Mouse (Mus musculus) kidney, postnatal 4 days (tissue): ENCODE measurements at regions not wholly inside any gene's neighbourhood (a gene's known extent, or its start where the extent isn't known, plus 50 kb on each side); places are given as distances from the start of the nearest gene placed in this dataset.
A peak's percentile ranks its signal among the peaks of the same experiment; 100 is the strongest.
"Not testable (repeated sequence)": the region's sequence is repeated elsewhere in the genome, so short reads cannot be mapped to it uniquely, and the experiment has no call there.

ENCODE experiments used
- DNase-seq, 2 experiments: peaks; one replicate each; pipeline ENCODE4 v3.0.0; 2021; ENCODE audit warnings: mixed read lengths in 2 of 2

DNA sequence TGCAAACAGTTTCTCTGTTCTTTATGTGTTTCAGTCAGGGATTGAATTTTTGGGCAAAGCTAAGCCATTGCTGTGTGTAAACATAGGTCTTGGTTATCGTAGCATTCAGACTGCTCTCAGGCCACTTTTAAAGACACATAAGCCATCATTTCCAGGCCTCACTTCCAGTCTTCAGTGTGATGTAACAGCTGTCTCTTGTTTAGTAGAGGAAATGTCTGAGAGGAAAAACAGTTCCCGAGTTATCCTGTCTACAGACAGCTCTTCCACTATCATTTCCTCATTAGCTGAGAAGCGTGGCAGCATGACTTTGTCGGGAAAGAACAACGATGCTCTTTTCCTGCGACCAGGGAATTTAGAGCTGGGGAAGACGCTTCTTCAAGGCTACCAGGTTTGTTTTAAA, 196.9 kb downstream of the Fam198b start:
- DNase-seq: no peak

DNA sequence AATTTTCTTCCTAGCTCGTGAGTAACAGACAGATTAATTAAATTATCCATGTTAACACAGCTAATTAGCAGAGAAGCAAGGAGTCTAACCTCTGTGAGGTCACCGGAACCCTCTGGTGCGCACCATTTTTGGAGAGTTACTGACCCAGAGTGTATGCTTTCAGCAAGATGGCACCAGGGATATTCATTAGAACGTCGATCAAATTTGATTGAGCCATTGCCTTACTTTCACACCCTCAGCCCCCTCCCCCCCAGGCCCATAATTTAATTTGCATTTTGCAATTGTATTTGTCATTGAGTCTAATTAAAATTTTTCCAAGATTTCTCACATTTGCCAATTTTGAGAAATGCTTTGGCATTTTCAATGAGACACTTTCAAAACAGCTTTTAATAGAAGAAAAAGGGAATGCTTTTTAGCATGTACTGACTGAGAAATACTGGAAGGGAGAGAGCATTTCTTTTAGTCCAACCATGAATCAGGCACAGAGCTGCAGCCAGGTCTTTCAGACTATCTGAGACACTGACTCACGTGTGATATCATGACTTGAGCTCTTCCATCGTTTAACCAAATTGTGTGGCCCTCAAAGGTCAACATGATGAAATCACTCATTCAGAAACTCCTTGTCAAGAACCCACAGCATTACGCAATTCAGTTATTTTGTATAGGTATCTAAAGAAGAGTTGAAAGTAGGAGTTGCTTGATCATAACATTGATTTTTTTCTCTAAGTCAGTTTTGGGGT, 198.6 kb downstream of the Fam198b start:
- no peak for DNase-seq

DNA sequence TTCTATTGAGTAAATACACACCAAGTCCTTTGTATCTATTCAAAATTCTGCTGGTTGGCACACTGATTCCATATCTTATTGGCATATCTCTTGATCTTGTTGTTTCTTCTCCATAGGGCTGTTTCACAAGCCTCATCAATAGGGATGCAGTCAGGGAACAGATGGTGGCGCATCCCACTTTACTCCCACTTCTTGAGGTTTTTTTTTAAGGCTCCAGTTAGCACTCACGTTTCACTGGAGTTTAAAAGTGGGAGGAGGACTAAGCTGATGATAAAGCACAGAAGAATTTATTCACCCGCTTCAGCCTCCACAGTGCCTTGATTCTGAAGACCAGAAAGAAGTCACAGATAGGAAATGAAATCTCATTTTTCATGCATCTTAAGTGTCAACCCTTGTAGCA, 199.8 kb downstream of the Fam198b start:
- no peak for DNase-seq

DNA sequence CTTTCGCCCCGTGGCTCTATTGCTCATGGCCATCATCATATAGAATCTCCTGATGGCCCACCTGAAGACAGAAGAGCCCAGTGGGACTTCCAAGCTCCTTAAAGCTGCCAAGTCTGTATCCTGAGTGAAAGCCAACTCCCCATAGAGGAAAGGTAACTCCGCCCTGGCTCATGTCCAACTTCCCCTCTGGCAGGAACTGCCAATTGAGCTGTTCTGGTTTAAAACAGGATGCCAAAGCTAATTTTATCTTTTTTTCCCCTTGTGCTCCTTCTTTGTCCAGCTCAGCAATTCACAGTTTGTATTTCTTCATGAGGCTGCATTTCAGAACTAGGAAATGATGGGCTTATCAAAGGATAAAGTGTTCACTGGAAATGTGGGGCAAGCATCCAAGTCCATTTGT, 215.3 kb downstream of the Fam198b start:
- peak; percentile 57 to 61 for DNase-seq

DNA sequence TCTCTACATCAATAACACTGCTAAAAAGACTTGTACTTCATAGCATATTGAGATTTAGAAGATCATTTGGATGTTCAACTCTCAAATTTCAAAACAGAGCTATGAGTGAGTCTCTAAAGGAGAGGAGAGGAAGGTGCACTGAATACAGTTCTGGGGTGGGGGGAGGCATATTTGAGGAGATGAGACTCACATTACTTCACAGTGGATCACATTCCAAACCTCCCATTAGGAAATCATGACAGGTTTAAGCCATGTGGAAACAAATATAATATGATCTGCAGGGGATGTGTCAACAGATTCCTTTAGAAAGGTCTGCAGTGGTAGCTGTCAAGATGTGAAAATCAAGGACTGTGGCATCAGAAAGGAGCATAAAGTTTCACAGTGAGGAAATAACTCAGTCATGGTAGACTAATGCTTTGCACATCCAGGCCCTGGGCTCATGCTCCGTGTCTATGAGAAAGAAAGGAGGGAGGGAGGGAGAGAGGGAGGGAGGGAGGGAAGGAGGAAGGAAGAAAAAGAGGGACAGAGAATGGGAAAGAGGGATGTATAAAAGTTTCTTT, 235.9 kb downstream of the Fam198b start:
- DNase-seq: no peak

DNA sequence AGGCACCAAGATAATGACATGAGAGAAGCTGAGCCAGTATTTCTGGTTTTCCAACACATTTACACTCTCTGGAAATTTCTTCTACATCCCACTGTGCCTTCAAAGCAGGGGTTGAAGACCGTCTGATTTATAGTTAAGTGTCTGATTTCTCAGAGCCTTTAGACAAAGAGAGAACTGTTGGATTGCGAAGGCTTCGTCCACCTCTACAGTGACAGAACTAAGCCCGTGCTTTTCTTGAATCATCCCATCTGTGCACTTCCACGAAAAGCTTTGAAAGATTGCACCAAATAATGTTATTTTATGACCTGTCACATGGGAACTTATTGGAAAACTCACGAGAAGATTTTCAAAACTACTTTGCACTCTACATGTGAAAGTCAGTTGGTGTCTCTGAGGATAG, 239.3 kb downstream of the Fam198b start:
- no peak for DNase-seq

DNA sequence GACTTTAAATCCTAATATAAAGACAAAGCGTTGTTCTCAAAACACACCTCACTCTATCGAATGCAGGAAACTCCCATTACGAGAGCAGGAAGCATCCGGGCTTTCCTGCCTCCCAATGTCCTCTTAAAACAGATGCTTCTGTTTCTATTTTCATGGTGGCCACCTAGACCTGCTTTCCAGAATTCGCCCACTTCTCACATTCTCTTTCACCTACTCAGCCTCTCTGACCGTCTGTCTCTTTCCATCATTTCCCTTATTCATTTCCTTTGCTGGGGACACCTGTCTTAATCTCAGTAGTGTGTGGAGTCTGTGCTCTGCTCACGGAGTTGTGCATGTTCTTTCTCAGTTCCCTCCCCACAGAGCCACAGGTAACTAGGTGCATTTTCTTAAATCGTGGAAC, 240.3 kb downstream of the Fam198b start:
- no peak for DNase-seq

DNA sequence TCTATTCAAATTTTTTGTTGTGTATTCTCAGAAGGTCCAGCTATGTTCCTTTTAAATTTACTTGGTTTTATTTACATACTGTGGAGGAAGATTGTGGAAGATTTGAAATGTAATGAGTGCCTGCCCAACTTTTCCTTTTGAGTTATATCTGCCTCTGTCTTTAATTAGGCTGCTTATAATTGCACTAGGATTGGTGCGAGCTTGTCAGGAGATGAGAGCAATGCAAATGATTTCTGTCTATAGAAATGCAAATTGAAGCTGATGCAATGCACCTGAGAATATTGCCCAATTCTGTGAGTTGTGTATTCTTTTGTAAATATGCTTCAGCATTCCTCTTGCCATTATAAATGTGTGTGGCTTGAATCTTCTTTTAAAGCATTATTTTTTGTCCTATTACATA, 257.4 kb downstream of the Fam198b start:
- DNase-seq: no peak

DNA sequence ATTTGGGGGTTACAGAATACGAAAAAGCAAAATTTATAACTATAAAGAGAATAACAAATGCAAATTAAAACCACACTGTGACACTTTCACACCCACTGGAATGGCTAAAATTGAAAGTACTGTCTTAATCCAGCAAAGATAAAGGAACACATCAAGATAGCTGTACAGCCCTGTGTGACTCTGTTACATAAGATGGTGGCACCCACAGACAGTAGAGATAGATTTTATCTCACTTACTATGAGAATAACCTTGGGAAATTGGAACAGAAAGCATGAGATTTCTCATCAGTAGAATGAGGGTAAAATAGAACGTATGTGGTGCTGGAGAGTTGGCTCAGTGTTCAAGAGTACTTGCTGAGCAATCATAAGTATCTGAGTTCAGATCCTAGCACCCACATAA, 276.1 kb downstream of the Fam198b start:
- no peak for DNase-seq

DNA sequence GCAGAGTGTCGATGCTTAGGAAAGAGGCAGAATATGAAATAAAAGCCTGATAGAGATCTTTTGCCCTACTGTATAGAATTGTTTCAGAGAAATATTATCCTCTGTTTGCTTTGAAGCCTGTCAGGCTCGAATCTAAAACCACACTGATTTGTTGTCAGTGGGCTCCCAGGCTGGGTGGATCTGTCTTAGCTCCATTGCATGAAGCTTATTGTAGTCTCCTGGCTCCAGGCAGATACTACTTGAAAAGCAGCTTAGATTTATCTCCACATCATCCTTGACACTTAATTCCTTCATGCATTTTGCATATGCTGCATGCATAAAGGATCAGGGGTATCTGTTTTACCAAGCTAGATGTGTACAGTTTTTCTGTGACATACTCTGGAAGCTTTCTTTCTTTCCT, 297.4 kb downstream of the Fam198b start:
- DNase-seq: no peak

DNA sequence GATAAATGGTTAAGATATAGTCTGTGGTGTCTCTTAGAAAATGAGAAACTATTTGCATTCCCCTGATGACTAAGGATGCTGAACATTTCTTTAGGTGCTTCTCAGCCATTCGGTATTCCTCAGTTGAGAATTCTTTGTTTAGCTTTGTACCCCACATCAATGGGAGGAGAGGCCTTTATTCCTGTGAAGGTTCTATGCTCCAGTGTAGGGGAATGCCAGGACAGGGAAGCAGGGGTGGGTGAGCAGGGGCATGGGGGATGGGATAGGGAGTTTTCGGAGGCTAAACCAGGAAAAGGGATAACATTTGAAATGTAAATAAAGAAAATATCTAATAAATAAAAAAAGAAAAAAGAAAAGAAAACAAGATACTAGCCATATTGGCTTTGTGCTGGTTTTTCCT, 297.8 kb downstream of the Fam198b start:
- DNase-seq: not testable (repeated sequence)

DNA sequence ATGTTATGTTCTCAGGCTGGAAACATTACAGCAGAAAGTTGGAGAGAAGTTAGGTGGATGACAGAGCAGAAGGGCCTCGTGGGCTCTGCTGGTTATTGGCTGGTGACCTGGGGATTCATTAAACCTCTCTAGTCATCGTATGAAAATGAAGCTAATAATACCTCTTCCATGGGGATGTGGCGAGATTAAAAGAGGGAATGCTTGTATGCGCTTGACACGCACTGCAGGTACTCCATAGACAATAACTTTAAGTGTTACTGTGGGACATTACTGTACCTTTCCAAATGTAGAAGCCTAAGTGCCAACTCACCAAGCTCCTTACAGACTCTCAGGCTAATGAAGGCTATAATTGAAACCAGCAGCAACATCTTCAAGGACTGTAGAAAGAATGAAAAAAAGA, 303.1 kb downstream of the Fam198b start:
- DNase-seq: no peak

DNA sequence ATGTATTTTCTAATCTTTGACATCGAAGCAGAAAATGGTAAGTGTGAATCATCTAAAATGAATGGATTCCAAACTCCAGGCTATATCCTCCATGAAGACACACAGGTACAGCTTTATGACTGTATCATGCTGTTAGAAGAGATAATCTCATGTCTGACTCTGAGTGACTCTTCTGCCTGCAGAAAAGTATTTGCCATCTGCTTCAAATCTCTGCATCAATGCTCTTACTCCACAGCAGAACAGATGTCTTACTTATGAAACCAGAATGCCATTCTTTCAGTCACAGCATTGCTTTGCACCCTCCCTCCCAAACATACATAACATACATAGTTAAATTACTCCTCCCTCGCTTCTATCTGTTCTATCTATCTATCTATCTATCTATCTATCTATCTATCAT, 316.6 kb downstream of the Fam198b start:
- no peak for DNase-seq

DNA sequence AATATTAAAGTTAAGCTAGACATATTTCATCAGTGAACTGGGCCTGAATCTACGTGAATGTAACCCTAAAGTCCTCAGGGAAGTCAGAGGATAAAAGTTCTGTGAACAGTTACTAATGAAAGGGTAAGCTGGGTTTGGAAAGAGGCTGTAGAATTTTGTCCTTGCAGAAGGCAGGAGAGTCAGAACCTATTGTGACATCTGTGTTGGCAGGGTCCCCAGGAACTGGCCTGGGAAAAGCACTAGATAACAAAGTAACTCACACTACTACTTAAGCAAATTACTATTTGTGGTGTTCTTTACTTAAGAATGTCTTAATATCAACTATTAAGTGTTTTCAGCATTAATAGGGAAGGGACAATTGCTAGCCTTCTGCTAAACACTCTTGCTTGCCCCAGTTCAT, 320.5 kb downstream of the Fam198b start:
- no peak for DNase-seq

DNA sequence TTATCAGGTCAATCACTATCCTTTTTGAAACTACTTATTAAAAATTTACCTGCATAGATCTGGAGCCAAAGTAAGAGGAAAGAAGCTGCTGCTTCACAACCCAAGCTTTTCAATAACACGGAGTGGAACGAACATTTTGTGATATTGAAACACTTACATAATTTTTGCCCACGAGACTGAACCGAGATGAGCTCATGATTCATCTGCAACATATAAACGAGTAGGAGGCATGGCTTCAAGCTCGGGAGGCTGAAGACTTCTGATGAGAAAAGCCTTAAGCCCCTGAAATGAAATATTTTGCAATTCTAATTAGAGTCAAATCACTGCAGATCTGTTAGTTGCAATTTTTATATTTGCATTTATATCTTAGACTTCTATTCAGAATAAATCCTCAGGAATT, 321.0 kb downstream of the Fam198b start:
- no peak for DNase-seq

DNA sequence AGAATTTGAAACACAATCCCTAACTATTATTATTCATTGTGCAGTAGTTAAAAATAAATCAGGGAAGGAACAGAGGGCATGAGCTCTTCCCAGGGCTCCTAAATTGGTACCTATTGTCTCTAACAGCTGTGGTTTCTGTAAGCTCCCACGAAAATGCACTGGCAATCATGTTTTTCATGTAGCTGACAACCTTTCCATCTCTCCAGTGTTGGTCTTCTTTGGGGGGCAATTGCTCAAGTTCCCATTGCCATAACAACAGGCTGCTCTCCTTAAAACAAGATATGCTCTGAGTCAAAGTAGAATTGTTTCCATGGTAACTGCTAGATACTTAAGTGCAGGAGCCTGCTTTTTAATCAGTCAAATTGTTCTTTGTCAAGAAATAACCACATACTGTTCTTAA, 322.7 kb downstream of the Fam198b start:
- DNase-seq: no peak

DNA sequence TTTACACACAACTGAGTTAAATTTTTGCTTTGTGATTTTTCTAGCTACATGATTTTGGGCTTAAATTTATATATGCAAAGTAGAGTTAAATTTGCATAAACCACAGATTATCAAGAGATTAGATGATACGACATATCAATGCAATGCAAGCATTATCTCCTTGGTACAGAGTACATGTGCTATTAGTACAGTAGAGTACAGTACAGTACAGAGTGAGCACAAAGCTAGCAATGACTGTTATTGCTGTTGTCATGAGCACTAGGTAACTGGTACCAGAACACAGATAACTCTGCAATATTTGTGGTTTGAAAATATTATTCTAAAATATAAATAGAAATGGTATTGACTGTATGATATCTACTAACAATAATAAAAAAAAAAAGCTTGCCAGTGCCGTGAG, 323.7 kb downstream of the Fam198b start:
- no peak for DNase-seq

DNA sequence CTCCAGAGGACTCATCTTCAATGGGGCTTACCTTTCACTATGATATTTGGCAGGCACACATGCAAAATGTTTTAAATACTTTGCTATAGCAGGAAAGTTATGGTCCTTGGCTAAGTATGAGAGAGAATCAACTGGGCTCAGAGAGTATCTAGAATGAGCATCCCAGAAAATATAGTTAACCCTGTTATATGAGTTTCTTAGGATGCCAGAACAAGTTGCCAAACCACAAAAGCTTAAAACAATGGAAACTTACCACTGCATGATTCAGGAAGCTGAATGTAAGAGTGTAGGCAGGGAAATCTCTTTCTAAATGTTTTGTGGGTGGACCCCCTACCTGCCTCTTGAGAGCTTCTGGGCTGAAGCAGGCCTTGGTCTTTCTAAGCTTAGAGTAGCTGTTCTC, 325.3 kb downstream of the Fam198b start:
- no peak for DNase-seq

DNA sequence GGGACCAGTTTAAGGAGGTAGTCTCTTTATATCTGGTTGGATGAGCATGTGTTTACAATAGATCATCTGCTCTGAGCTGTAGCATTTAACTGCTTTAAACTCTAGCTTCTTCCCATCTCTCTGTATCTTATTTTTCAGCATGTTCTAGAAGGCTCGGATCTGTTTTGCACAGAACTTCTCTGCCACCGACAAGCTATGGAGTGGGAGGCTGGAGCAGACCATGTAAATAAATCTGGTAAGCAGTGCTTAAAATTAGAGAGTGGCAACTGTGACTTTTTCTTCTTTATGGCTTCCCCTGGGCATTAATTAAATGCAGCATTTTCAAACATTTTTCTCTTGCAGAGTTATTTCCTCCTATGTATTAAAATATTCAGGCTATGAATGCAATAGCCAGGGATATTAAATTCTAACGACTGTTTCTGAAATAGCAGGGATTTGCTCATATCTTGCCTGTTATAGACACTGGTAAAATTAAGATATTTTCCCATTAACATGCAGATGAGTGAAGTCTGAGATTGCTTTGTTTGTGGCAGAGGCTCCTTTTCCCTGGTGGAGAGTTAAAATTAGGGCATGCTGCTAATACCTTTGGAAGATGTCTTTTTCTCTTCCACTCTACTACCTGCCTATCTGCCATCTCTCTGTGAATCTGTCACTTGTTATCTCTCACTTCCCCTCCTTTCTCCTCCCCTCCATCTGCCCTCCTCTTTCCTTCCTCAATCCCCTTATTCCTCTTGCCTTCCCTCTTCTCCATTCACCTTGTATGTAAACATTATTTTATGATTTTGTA, 327.2 kb downstream of the Fam198b start:
- no peak for DNase-seq

DNA sequence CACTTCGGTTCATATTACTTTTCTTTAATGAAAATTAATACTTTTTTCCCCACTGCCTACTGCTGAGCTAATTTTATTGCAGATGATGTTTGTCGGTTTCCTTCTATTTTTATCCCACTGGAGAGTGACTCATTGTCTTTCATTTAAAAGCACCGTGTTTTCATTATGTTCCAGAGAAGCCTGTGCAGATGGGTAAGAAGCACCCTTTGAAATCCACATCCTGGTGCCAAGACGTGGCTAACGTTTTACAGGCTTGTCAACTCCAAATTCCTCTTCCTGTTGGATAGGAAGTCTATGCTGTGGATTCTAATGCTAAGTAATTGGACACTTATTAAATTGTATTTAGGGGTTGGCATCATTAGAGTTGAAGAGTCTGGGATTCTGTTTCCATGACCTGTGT, 364.3 kb downstream of the Fam198b start:
- no peak for DNase-seq

DNA sequence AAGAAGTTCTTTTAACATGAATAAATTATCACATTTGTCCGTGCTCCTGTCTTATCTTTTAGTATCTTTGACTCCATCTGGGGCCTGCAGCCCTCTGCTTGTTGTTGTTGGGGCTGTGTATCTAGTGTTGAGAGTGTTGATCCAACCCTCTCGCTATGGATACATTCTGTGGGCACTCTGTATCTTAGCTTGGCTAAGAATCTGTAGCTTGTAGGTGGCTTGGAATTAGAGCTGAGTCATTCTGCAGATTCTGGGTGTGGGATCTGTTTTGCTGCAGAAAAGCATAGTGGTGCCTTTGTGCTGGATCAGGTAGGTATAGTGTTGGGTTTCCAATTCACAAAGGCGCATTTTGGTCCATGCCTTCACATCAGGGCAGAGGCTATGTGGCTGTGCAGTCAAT, 365.6 kb downstream of the Fam198b start:
- no peak for DNase-seq

DNA sequence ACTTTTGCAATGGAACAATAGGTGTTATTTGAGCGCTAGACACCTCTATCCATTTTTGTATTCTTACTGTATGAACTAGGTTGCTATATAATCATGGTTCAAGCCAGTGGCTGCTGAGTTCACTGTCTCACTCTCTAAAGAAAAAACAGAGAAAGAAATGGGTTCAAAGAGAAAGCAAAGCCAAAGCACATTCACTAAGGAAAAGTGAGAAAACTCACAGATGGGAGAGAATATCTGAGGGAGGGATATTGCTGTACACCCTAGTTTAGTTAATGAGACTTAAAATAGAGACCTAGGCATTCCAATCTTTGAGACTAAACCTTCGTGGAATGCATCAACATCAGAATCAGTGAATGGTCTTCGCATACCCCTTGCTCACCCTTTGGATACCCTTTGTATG, 371.0 kb downstream of the Fam198b start:
- DNase-seq: no peak

DNA sequence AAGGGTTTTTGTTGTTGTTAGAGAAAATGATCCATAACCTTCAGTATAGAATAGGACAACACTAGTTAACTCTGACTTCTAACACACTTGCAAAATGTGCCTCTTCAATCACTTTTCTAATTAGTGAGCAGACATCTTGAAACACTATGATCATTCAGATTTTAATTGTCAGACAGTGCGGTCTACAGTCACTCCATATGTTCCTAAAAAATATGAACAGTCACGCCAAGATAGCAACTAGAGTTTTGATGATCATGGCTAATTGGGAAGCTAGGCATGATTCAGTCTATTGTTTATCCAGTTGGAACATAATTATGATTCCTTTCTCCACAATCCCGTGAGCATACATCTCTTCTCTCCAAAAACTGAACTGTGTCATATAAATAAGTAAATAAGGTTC, 372.1 kb downstream of the Fam198b start:
- DNase-seq: no peak

DNA sequence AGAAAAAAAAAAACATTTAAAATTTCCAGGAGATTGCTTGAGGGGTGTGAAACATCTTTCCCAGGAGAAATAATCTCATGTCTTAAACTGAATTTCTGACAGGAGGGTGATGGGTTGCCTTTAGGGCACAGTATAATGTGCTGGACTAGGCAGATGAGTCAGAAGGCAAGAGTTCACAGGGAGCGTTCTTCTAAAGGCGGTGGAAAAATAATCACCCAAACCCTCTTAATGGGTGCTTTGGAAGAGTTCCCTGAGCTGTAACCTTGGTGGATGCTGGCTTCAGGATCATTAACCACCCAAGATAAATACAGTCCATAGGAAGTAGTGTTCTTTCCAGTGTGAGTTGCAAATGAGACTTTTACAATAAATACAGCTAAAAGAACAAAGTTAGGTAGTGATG, 378.8 kb downstream of the Fam198b start:
- no peak for DNase-seq
